13 mouse cellular contexts compared by ENCODE assay signal in the genomic region with DNA sequence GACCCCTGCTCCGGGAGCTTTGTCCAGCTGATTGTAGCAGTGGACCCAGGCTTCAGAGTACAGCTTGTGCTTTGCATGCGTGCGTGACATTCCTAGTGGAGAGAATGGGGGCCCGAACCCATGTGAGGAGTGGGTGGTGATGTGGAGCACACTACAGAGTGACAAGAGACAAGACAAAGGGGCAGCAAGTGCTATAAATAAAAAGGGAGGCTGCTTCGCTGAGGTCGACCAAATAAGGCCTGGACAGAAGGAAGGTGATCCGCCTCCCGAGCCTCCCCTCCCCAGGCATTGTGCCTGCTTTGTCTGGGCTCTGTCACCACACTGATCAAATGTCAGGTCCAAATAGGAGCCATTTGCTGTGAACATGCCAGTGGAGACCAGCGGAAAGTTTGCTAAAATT. TPM values are rescaled to one million over a fixed set of nuclear protein-coding genes. Genes with fewer than 3 reads are reported as not detected.
DNase-seq lines count a peak whose midpoint lies in the region; ATAC-seq and TF ChIP-seq lines count a peak whose summit lies in the region.
"Had no signal": no experiment of that assay in that cellular context is flagged by ENCODE, and none has a peak within 500 bp of the region (broad histone marks: within the 10 kb centered on the region; RNA-seq: fewer than 3 reads in every experiment).

No protein-coding gene starts in this region.

- H3K4me2 ChIP-seq in intestine, embryonic 14.5 days (ENCODE audit: low read length): no peak overlapping the region
- H3K4me2 ChIP-seq in intestine, embryonic 16.5 days (ENCODE audit: low read depth, low read length): no peak overlapping the region
- H3K4me2 ChIP-seq in forebrain, embryonic 13.5 days: no peak overlapping the region
- H3K4me2 ChIP-seq in midbrain, postnatal 0 days (ENCODE audit: low read depth, low read length, poor library complexity, severe bottlenecking): no peak overlapping the region
- no peak overlapping the region for H3K4me2 ChIP-seq in liver, postnatal 0 days (ENCODE audit: low read depth, low read length)
- H3K4me2 ChIP-seq: neural tube, embryonic 13.5 days had no signal

- H3K4me3 ChIP-seq in intestine, embryonic 14.5 days (ENCODE audit: low read depth, low read length): no peak overlapping the region
- no peak overlapping the region for H3K4me3 ChIP-seq in intestine, embryonic 16.5 days (ENCODE audit: low read length)
- H3K4me3 ChIP-seq in forebrain, embryonic 13.5 days: no peak overlapping the region
- no peak overlapping the region for H3K4me3 ChIP-seq in midbrain, postnatal 0 days (ENCODE audit: low read depth, low read length)
- no peak overlapping the region for H3K4me3 ChIP-seq in liver, postnatal 0 days (ENCODE audit: low read depth, low read length)
- H3K4me3 ChIP-seq: neural tube, embryonic 13.5 days had no signal

- DNase-seq in intestine, embryonic 14.5 days (ENCODE audit: low spot score): no peak
- DNase-seq in heart, postnatal 4 days: peak; percentile 63
- no peak for DNase-seq in midbrain, postnatal 0 days (ENCODE audit: low spot score)
- no peak for DNase-seq in liver, postnatal 0 days
- DNase-seq in frontal cortex, adult 2 months (ENCODE audit: extremely low spot score in 1 of 2, low spot score in 1 of 2): no peak
- DNase-seq: kidney, postnatal 14 days; left cerebral cortex, postnatal 4 days; thymus, adult 2 months had no signal

- peaks cover 5% of the 10 kb centered on the region; the same call in 1 of the 2 replicates for H3K4me1 ChIP-seq in intestine, embryonic 14.5 days (replicated peaks; ENCODE audit: control insufficient read depth, insufficient read depth, low read length)
- peaks cover 7% of the 10 kb centered on the region; the same call in 1 of the 2 replicates for H3K4me1 ChIP-seq in intestine, embryonic 16.5 days (ENCODE audit: control insufficient read depth, insufficient read depth, low read length)
- peaks cover 39% of the 10 kb centered on the region for H3K4me1 ChIP-seq in forebrain, embryonic 13.5 days
- peaks cover 27% of the 10 kb centered on the region for H3K4me1 ChIP-seq in midbrain, postnatal 0 days (ENCODE audit: insufficient read depth, low read length)
- H3K4me1 ChIP-seq in liver, postnatal 0 days (ENCODE audit: insufficient read depth): no peaks in the 10 kb centered on the region

- no peak overlapping the region for H3K9ac ChIP-seq in intestine, embryonic 14.5 days (ENCODE audit: low read length)
- H3K9ac ChIP-seq in intestine, embryonic 16.5 days (ENCODE audit: low read depth, low read length): no peak overlapping the region
- H3K9ac ChIP-seq in forebrain, embryonic 13.5 days: no peak overlapping the region
- no peak overlapping the region for H3K9ac ChIP-seq in midbrain, postnatal 0 days (replicated peaks; ENCODE audit: low read length, poor library complexity, severe bottlenecking)
- no peak overlapping the region for H3K9ac ChIP-seq in liver, postnatal 0 days (replicated peaks)
- H3K9ac ChIP-seq: neural tube, embryonic 13.5 days had no signal

- ATAC-seq in intestine, embryonic 14.5 days (replicated peaks; ENCODE audit: low FRiP score, low TSS enrichment, low read depth): no peak
- ATAC-seq in intestine, embryonic 16.5 days: no peak
- no peak for ATAC-seq in forebrain, embryonic 13.5 days
- no peak for ATAC-seq in midbrain, postnatal 0 days (ENCODE audit: low FRiP score)
- no peak for ATAC-seq in liver, postnatal 0 days

- H3K36me3 ChIP-seq in intestine, embryonic 14.5 days (ENCODE audit: control insufficient read depth, insufficient read depth, low read length): no peaks in the 10 kb centered on the region
- H3K36me3 ChIP-seq in intestine, embryonic 16.5 days (ENCODE audit: control insufficient read depth, insufficient read depth, low read length): no peaks in the 10 kb centered on the region
- no peaks in the 10 kb centered on the region for H3K36me3 ChIP-seq in forebrain, embryonic 13.5 days (ENCODE audit: poor library complexity, severe bottlenecking)
- H3K36me3 ChIP-seq in midbrain, postnatal 0 days (ENCODE audit: insufficient read depth, low read length): no peaks in the 10 kb centered on the region
- no peaks in the 10 kb centered on the region for H3K36me3 ChIP-seq in liver, postnatal 0 days (replicated peaks; ENCODE audit: insufficient read depth, low read length)
- H3K36me3 ChIP-seq: neural tube, embryonic 13.5 days had no signal

- TF ChIP-seq EP300 in liver, postnatal 0 days (IDR thresholded peaks at IDR 0.05; ENCODE audit: low read depth): no peak

- peak overlapping the region; percentile 61 for H3K27ac ChIP-seq in intestine, embryonic 14.5 days (ENCODE audit: low read depth)
- no peak overlapping the region for H3K27ac ChIP-seq in intestine, embryonic 16.5 days (ENCODE audit: low read length)
- 0 out of 2 replicates have a peak overlapping the region, but pooled peaks have one; percentile 93 for H3K27ac ChIP-seq in forebrain, embryonic 13.5 days
- peak overlapping the region; percentile 85; the same call in 1 of the 2 replicates for H3K27ac ChIP-seq in midbrain, postnatal 0 days (ENCODE audit: low read depth, low read length)
- no peak overlapping the region for H3K27ac ChIP-seq in liver, postnatal 0 days (ENCODE audit: low read depth)
- H3K27ac ChIP-seq: macrophage; neural tube, embryonic 13.5 days had no signal

- 49% methylated on average over 9 of the region's 9 CpGs for WGBS in intestine, embryonic 14.5 days
- 60% methylated on average over 9 of the region's 9 CpGs for WGBS in intestine, embryonic 16.5 days
- WGBS in forebrain, embryonic 13.5 days: 44% methylated on average over 9 of the region's 9 CpGs
- WGBS in midbrain, postnatal 0 days: 46% methylated on average over 9 of the region's 9 CpGs
- WGBS in liver, postnatal 0 days (ENCODE audit: insufficient replicate concordance): 72% methylated on average over 9 of the region's 9 CpGs

- no peaks in the 10 kb centered on the region for H3K9me3 ChIP-seq in intestine, embryonic 14.5 days (ENCODE audit: control insufficient read depth, low read length)
- no peaks in the 10 kb centered on the region for H3K9me3 ChIP-seq in intestine, embryonic 16.5 days (ENCODE audit: control insufficient read depth, low read length)
- H3K9me3 ChIP-seq in forebrain, embryonic 13.5 days (replicated peaks): no peaks in the 10 kb centered on the region
- no peaks in the 10 kb centered on the region for H3K9me3 ChIP-seq in midbrain, postnatal 0 days (ENCODE audit: low read length)
- no peaks in the 10 kb centered on the region for H3K9me3 ChIP-seq in liver, postnatal 0 days (ENCODE audit: low read length)
- H3K9me3 ChIP-seq: neural tube, embryonic 13.5 days had no signal

- no peaks in the 10 kb centered on the region for H3K27me3 ChIP-seq in intestine, embryonic 14.5 days (replicated peaks; ENCODE audit: control insufficient read depth, insufficient read depth, low read length)
- no peaks in the 10 kb centered on the region for H3K27me3 ChIP-seq in intestine, embryonic 16.5 days (replicated peaks; ENCODE audit: control insufficient read depth, insufficient read depth, low read length)
- no peaks in the 10 kb centered on the region for H3K27me3 ChIP-seq in forebrain, embryonic 13.5 days
- no peaks in the 10 kb centered on the region for H3K27me3 ChIP-seq in midbrain, postnatal 0 days (ENCODE audit: insufficient read depth, low read length)
- no peaks in the 10 kb centered on the region for H3K27me3 ChIP-seq in liver, postnatal 0 days (ENCODE audit: insufficient read depth, low read length)
- H3K27me3 ChIP-seq: neural tube, embryonic 13.5 days had no signal

- no peak for TF ChIP-seq CTCF in midbrain, postnatal 0 days (IDR thresholded peaks at IDR 0.05)
- no peak for TF ChIP-seq CTCF in liver, postnatal 0 days (IDR thresholded peaks at IDR 0.05; ENCODE audit: low read depth)

RNA-seq across cellular contexts. Expression of a gene that starts 2.4 kb away (rescaled TPM):
- 0.43 and 1.2 TPM in 2 replicates for polyA plus RNA-seq in intestine, embryonic 14.5 days (2014; fragmentation: Nextera tagmentation; extraction: Ambion mirVana)
- polyA plus RNA-seq in intestine, embryonic 16.5 days (2015; fragmentation: Nextera tagmentation; extraction: Ambion mirVana): 2.6 and 4.1 TPM in 2 replicates
- polyA plus RNA-seq in forebrain, embryonic 13.5 days (2015; fragmentation: Nextera tagmentation; extraction: Ambion mirVana): 2.5 and 7.0 TPM in 2 replicates
- 1,000 to 10,000 TPM; 1,764 to 1,922 TPM for total RNA-seq in heart, postnatal 4 days (2021)
- 1.8 and 3.2 TPM in 2 replicates for total RNA-seq in midbrain, postnatal 0 days (2014; rRNA removed)
- polyA plus RNA-seq in midbrain, postnatal 0 days (2015; fragmentation: Nextera tagmentation; extraction: Ambion mirVana): 9.6 and 10.3 TPM in 2 replicates
- polyA plus RNA-seq in liver, postnatal 0 days (2015; fragmentation: Nextera tagmentation; extraction: Ambion mirVana): 0.18 and 2.0 TPM in 2 replicates
- 26.8 and 29.3 TPM in 2 replicates for polyA plus RNA-seq in frontal cortex, adult 2 months (2012; rRNA removed)
- polyA plus RNA-seq: macrophage had no signal

RNA-seq across cellular contexts. Expression of a gene that starts 18.5 kb away (rescaled TPM):
- 78.5 and 80.1 TPM in 2 replicates for polyA plus RNA-seq in intestine, embryonic 14.5 days (2014; fragmentation: Nextera tagmentation; extraction: Ambion mirVana)
- 87.2 and 89.2 TPM in 2 replicates for polyA plus RNA-seq in intestine, embryonic 16.5 days (2015; fragmentation: Nextera tagmentation; extraction: Ambion mirVana)
- polyA plus RNA-seq in forebrain, embryonic 13.5 days (2015; fragmentation: Nextera tagmentation; extraction: Ambion mirVana): 81.2 and 86.4 TPM in 2 replicates
- total RNA-seq in heart, postnatal 4 days (2021): 10 to 100 TPM; 35.7 to 39.7 TPM
- total RNA-seq in midbrain, postnatal 0 days (2014; rRNA removed): 20.9 and 29.6 TPM in 2 replicates
- 44.3 and 48.1 TPM in 2 replicates for polyA plus RNA-seq in midbrain, postnatal 0 days (2015; fragmentation: Nextera tagmentation; extraction: Ambion mirVana)
- 30.6 and 32.0 TPM in 2 replicates for polyA plus RNA-seq in liver, postnatal 0 days (2015; fragmentation: Nextera tagmentation; extraction: Ambion mirVana)
- polyA plus RNA-seq in frontal cortex, adult 2 months (2012; rRNA removed): 36.5 and 37.2 TPM in 2 replicates

RNA-seq across cellular contexts. Expression of a gene that starts 20.1 kb away (rescaled TPM):
- not detected in 2 replicates for polyA plus RNA-seq in intestine, embryonic 14.5 days (2014; fragmentation: Nextera tagmentation; extraction: Ambion mirVana)
- polyA plus RNA-seq in intestine, embryonic 16.5 days (2015; fragmentation: Nextera tagmentation; extraction: Ambion mirVana): not detected in 2 replicates
- not detected in 2 replicates for polyA plus RNA-seq in forebrain, embryonic 13.5 days (2015; fragmentation: Nextera tagmentation; extraction: Ambion mirVana)
- not detected for total RNA-seq in heart, postnatal 4 days (2021)
- not detected in 2 replicates for total RNA-seq in midbrain, postnatal 0 days (2014; rRNA removed)
- not detected in 2 replicates for polyA plus RNA-seq in midbrain, postnatal 0 days (2015; fragmentation: Nextera tagmentation; extraction: Ambion mirVana)
- not detected in 2 replicates for polyA plus RNA-seq in liver, postnatal 0 days (2015; fragmentation: Nextera tagmentation; extraction: Ambion mirVana)
- not detected in 2 replicates for polyA plus RNA-seq in frontal cortex, adult 2 months (2012; rRNA removed)
- total RNA-seq: left cerebral cortex, postnatal 4 days had no signal
- polyA plus RNA-seq: brain, embryonic 14.5 days; macrophage; neural tube, embryonic 13.5 days; thymus, adult 2 months had no signal

RNA-seq across cellular contexts. Expression of a gene that starts 30.1 kb away (rescaled TPM):
- polyA plus RNA-seq in intestine, embryonic 14.5 days (2014; fragmentation: Nextera tagmentation; extraction: Ambion mirVana): 0.22 and 0.75 TPM in 2 replicates
- polyA plus RNA-seq in intestine, embryonic 16.5 days (2015; fragmentation: Nextera tagmentation; extraction: Ambion mirVana): 0.46 and 0.77 TPM in 2 replicates
- 0.32 and 0.91 TPM in 2 replicates for polyA plus RNA-seq in forebrain, embryonic 13.5 days (2015; fragmentation: Nextera tagmentation; extraction: Ambion mirVana)
- over 10,000 TPM; 15,879 to 17,172 TPM for total RNA-seq in heart, postnatal 4 days (2021)
- 0.24 and 0.33 TPM in 2 replicates for total RNA-seq in midbrain, postnatal 0 days (2014; rRNA removed)
- polyA plus RNA-seq in midbrain, postnatal 0 days (2015; fragmentation: Nextera tagmentation; extraction: Ambion mirVana): 2.1 and 2.5 TPM in 2 replicates
- 0.36 TPM in 2 replicates for polyA plus RNA-seq in liver, postnatal 0 days (2015; fragmentation: Nextera tagmentation; extraction: Ambion mirVana)
- polyA plus RNA-seq in frontal cortex, adult 2 months (2012; rRNA removed): 0.02 and 0.17 TPM in 2 replicates
- polyA plus RNA-seq: macrophage had no signal

Comparison
In these comparisons a context has a peak if more than half of its experiments do, and no peak if none do; other contexts are left out.
1. H3K27ac ChIP-seq: peak in intestine, embryonic 14.5 days (single experiment), forebrain, embryonic 13.5 days (single experiment) and midbrain, postnatal 0 days (single experiment); none in intestine, embryonic 16.5 days (single experiment) and liver, postnatal 0 days (single experiment).